Mouse (Mus musculus): ENCODE measurements around the gene Ap1s1.
A peak's percentile ranks its signal among the peaks of the same experiment; 100 is the strongest.

The Ap1s1 gene

DNA sequence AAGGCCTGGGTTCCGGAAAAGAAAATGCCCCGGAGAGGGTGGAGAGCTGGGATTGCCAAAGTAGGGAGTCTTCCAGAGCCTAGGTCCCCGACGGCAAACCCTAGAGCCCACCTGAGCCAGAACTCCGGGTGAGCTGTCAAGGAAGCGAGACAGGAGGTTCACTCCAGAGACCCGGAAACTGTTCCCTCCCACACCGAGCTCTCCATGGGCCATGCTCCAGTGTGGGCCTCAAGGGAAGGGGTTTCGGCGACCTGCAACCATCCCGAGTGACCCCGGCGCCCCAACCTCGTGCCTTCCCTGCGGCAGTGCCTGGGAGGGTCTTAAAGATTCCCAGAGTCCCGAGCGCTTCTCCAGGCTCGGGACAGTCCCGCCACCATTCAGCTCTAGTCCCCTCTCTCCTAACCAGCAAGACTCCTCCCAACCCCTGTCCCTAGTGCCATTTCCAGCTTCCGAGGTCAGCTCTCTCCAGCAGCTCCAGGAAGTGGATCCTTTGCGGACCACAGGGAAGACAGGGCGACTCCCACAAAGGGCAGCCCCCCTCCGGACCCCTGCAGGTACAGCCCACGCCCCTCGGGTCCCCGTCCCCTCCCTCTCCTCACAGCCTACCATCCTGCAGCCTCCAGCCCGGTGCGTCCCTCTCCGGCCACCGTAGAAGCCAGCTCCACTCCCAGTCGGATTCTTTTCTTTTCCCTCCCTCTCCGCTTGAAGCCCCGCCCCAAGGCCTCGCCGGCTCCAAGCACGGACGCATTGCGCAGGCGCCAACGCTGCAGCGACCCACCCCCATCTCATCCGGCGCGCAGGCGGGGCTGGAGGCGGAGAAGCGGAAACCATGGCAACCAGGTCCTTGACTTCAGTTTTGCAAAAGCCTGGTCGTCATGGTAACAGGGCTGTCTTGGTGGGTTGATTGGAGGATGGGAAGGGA, at the start of gene Ap1s1:
Gene Ap1s1, minus strand, starts transcription at position 734 of the 922 bp plus-strand sequence.
- DNase-seq, result peak; percentile 99

- no peak for DNase-seq
Measured at GRCm38 (mm10) chr5:137095135-137095534, 49.2 kb upstream of the Ap1s1 start.

- DNase-seq, result no peak
Measured at GRCm38 (mm10) chr5:137093720-137094119, 47.8 kb upstream of the Ap1s1 start.

DNA sequence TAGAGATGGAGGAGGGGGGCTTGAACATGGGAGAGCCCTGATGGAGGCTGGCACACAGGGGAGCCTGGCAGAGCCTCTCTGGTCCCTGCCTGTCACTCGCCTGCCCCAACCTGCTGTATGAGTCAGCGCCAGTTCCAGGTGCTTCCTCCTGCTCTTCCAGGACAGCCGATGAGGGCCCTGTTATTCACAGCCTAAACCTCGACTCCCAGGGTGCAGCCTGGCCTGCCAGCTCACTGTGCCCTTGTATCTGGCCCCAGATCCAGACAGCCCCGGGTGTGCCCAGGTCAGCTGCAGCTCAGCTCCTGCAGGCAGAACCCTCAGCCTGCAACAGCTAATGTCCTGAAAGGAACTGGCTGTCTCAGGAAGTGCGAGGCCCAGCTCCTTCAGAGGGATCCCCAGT, 45.6 kb upstream of the Ap1s1 start:
- no peak for DNase-seq

GRCm38 (mm10) chr5:137090870-137091269, 44.9 kb upstream of the Ap1s1 start:
- DNase-seq, result no peak

DNA sequence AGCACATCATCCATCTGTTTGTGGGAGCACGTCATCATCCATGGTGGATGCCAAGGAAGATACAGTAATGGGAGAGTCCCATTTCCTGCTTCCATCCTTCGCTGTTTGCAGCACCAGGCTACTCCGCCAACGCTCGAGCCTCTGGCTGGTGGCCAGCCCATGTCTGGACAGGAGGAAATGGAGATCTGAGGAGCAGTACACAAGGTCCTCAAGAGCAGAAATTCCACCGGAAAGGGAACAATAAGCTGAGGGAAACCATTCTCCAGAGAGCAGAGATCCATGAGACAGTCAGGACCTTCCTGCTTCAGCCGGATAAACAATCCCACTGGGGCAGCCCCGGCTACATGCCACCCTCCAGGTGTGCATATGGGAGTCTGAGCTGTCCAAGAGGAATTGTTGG, 41.5 kb upstream of the Ap1s1 start:
- DNase-seq, result no peak

DNA sequence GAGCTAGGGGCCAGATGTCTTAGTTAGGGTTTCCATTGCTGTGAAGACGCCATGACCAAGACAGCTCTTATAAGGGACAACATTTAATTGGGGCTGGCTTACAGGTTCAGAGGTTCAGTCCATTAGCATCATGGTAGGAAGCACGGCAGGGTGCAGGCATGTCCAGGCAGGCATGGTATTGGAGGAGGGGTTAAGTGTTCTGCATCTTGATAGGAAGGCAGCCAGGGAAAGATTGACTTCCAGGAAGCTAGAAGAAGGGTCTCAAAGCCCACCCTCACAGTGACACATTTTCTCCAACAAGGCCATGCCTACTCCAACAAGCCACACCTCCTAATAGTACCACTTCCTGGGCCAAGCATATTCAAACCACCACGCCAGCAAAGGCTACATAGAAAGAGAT, 39.8 kb upstream of the Ap1s1 start:
- DNase-seq, result no peak

DNA sequence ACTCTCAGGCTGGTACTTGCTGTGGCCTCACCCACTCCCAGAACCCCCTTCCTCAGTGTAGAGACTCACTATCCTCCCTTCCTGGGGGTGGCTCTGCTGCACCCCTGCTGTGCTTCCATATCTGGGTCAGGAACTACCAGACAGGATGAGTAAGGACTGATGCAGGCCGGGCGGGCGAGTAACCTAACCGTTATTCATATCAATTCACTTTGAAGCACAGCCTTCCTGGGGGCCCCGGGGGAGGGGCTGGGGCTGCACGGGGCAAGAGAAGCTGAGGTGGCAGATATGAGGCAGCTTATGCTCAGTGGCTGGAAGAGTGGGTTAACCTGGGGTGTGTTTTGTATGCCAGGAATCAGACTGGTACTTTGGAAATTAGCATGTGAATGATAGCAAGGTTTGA, 39.1 kb upstream of the Ap1s1 start:
- DNase-seq, result no peak

- DNase-seq, result no peak
Measured at GRCm38 (mm10) chr5:137083051-137083450, 37.1 kb upstream of the Ap1s1 start.

DNA sequence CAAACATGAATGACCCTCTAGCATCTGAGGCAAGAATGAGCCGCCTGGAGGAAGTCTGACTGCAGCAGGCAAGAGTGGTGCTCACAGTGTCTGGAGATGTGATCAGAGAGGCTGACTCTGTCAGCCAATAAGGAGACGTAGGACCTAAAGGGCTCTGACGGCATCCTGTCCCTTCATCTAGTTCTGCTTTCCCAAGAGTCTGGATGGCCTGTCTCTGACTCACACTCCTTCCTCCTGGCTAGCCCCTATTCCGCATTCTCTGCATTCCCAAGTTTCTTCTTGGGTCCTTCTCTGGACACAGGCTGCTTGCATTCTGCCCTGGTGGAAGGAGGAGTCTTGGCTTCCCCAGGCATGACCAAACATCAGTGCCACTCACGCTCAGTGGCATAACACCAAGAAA, 33.9 kb upstream of the Ap1s1 start:
- no peak for DNase-seq

DNA sequence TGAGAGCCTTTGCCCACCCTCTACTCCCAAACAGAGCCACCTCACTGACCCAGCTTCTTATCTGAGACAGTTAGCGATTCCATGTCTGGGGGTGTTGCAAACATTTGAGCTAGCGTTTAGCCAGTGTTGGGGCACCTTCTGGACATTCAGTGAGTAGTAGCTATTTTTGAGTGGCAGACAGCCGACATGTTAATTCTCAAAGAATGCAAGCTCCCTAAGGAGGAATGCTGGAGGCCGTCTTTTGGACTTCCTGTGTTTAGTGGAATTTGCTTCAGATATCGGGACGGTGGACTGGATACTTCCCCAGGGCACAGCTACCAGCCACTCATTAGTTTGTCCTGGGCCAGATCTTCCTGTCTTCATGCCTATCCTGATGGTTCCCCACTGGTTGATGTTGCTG, 32.7 kb upstream of the Ap1s1 start:
- DNase-seq, result no peak

DNA sequence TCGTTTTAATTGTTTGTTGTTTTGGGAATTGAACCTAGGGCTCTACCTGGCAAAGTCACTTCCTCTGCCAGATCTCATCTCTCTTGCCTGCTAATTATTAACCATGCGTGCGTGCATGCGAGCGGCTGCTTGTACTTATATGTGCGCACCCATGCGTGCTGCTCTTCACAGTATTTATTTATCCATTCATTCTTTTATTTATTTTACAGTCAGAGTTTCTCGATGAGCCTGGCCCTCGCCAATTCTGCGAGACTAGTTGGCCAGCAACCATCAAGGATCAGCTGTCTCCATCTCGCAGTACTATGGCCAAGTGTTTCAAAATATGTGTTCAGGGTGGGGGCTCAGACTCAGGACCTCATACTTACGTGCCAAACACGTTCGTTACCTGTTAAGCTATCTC, 32.1 kb upstream of the Ap1s1 start:
- DNase-seq, result no peak

- no peak for DNase-seq
Measured at GRCm38 (mm10) chr5:137077187-137077586, 31.3 kb upstream of the Ap1s1 start.

DNA sequence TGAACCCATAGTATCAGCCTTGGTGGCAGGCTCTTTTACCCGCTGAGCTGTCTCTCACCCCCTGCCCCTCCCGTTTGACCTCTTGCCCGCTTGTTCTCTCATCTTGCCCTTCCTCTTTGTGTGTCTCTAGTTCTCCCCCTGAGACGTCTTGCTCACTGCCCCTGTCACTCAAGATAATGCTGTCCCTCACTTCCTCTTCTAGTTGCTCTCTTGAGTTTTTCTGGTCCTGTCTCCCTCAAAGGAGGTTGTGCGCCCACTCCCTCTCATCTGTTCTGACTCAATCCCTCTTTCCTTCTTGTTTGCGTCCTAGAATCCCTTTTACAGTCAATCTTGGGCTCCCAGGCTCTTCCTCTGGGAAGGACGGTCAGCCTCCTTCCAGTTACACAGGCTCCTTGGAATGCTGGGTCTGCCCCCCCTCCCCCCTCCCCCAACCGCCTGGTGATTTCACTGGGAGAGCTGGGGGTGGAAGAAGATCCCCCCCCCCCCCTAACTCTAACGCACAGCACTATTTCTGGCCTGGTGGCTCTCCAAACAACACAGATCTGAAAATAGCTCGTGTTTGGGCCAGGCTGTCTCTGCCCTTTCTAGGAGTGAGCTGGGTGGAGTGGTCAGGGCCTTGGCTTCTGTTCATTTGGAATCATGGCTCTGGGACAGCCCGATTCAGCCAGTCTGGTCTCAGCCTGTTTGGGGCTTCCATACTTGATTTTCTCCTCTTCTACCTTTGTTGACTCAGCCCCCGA, 30.4 kb upstream of the Ap1s1 start:
- DNase-seq, result no peak

GRCm38 (mm10) chr5:137075726-137076125, 29.8 kb upstream of the Ap1s1 start:
- no peak for DNase-seq

DNA sequence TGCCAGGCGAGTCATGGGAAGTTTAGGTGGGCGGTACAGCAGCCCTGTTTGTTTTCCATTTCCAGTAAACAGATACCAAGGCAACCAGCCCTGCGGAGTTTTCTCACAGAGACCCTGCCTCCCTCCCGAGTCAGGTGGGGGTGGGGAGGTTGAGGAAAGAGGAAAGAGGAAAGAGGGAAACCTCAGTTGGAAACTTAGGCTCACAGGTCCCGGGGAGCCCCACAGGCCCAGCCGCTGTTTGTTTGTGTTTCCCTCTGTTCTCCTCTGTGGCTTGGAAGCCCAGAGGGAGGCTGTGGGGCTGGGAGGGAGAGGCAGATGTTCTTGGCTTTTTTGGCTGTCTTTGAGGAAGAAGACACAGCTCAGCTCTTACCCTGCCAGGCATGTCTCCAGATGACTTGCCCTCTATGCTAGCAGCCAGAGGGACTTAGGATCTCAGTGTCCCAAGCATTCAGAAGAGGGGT, 28.3 kb upstream of the Ap1s1 start:
- DNase-seq, result no peak

GRCm38 (mm10) chr5:137073141-137073540, 27.2 kb upstream of the Ap1s1 start:
- DNase-seq, result no peak

- DNase-seq, result peak; percentile 65
Measured at GRCm38 (mm10) chr5:137072079-137072960, 26.4 kb upstream of the Ap1s1 start, which contains the start of gene Serpine1. Gene Serpine1, minus strand, starts transcription at chr5:137072268.

DNA sequence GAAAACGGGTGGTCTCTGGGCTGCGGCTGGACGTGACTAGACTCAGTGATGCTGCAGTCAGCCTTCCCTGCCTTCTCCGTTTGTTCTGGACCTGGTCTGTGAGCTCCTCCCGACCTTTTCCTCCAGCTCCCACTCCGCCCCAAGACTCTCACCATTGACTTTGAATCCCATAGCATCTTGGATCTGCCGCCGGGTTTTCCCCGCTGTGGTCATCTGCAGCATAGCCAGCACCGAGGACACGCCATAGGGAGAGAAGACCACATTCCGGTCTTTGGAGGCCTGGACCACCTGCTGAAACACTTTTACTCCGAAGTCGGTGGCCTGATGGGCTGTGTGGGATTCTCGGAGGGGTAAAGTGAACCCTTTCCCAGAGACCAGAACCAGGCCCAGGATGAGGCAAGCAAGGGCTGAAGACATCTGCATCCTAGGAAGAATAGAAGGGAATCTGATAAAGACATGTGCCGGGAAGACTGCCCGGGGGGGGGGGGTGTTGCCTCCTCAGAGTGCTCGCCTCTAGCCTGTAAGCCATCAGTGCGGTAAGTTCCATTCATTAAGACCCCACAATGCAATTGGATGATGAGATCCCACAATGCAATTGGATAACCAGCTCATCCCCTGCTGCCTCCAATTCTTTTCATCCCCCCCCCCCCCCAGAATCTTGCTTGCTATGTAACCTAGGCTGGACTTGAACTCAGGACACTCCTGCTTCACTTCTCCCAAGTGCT, 25.1 kb upstream of the Ap1s1 start:
- no peak for DNase-seq

DNA sequence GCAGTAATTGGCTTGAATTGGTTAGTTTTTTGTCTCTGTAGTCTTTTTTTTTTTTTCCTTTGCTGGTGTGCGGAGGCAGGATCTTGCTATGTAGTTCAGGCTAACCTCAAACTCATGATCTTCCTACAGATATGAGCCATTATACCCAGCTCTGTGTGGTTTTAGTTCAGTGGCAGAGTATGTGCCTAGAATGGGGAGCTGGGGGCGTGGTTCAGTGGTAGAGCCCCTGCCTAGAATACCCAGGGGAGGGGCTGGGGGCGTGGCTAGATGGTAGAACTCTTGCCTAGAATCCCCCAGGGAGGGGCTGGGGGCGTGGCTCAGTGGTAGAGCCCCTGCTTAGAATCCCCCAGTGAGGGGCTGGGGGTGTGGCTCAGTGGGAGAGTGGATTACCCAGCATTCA, 22.8 kb upstream of the Ap1s1 start:
- DNase-seq, result peak; percentile 25

DNA sequence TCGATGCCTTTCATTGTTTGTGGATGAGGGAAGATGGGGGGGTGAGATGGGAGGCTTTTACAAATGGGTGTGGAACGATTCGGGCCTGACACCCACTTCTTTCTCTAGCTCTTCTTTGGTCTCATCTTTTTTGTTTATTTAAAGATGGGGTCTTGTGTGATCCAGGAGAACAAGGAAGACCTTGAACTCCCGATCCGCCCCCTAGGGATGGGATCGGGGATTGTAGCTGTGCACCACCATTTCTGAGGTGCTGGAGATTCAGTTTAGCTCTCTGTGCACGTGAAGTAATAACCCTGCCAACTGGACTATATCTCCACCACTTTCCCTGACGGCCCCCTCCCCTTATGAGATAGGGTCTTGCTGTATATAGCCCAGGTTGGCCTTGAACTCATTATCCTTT, 20.0 kb upstream of the Ap1s1 start:
- no peak for DNase-seq

DNA sequence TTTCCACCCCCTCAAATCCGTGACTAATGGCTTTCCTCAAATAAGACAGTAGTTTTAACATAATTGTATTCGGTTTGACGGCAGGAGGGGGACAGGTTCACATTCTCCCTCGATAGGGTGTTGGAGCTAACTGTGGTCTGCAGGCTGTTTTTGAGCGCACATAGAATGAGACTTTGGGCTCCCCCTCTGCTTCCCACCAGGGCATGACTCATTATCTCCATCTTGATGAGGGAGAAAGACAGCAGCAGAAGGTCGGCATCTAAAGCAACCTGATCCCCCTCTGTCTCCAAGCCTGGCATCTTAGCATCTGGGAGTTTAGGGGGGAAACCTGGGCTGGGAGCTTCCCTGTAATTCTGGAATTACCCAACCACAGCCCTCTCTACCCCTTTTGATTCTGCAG, 19.5 kb upstream of the Ap1s1 start:
- no peak for DNase-seq
